Mouse (Mus musculus) cortical plate, adult 2 months (tissue): ENCODE data around the gene Aff3. TPM values are rescaled to one million over a fixed set of nuclear protein-coding genes. Genes with fewer than 3 reads are reported as not detected.
"Not testable (repeated sequence)": the region's sequence is repeated elsewhere in the genome, so short reads cannot be mapped to it uniquely, and the experiment has no call there.

Experiments
- H3K27ac ChIP-seq: fragments of 200-500 bp; 2 replicates; pipeline ENCODE4 v1.5.1; 2012; ENCODE audit warnings: low read length, control low read depth, inconsistent platforms; ENCODE audit not compliant: insufficient read depth
- H3K4me1 ChIP-seq: fragments of 200-500 bp; 2 replicates; pipeline ENCODE4 v1.6.1; 2011; ENCODE audit warnings: low read length; ENCODE audit not compliant: control insufficient read depth, insufficient read depth
- H3K4me3 ChIP-seq: fragments of 200-500 bp; 2 replicates; pipeline ENCODE4 v1.5.1; 2011; ENCODE audit warnings: mild to moderate bottlenecking, low read length, control low read depth; ENCODE audit not compliant: insufficient read depth
- CTCF ChIP-seq: fragments of 200-500 bp; IDR thresholded peaks from 2 replicates; pipeline ENCODE4 v1.5.1; 2011; ENCODE audit warnings: mild to moderate bottlenecking, control low read depth, low read length; ENCODE audit not compliant: insufficient read depth; ENCODE audit errors: extremely low read depth
- POLR2A ChIP-seq: fragments of 200-500 bp; IDR thresholded peaks from 2 replicates; pipeline ENCODE4 v1.6.1; 2011; ENCODE audit warnings: mild to moderate bottlenecking, low read length, control low read depth; ENCODE audit not compliant: insufficient read depth; ENCODE audit errors: extremely low read depth
- polyA plus RNA-seq: library from polyadenylated mRNA; depleted of rRNA; stranded (reverse); fragments of >200 nt; gene quantifications from 2 replicates; pipeline ENCODE4 v1.2.3, GENCODE M21; 2012

Aff3 gene
- polyA plus RNA-seq, 1 experiment, result 24.1 TPM

DNA sequence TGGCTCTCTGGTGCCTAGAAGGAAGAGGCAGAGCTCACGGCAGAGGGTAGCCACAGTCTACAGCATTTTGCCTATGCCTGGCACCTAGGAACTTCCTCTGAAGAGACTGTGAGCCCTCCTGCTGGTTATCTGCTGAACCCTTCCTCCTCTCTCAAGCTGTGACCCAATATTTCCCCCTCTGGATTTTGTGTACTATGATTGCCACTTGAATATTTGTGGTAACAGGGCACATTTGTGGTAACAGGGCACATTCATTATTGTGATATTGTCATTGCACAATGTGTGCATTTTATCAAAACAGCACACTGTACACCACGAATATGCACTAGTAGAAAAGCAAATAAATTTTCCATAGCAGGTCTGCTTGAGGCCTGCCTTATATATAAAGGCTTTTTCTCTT lies 223.0 kb downstream of the Aff3 start:
- Histone ChIP-seq H3K27ac (no peak overlapping the region), H3K4me1 (peaks cover 4% of the 10 kb centered on the region), H3K4me3 (no peak overlapping the region)
- TF ChIP-seq POLR2A (no peak), CTCF (no peak)

DNA sequence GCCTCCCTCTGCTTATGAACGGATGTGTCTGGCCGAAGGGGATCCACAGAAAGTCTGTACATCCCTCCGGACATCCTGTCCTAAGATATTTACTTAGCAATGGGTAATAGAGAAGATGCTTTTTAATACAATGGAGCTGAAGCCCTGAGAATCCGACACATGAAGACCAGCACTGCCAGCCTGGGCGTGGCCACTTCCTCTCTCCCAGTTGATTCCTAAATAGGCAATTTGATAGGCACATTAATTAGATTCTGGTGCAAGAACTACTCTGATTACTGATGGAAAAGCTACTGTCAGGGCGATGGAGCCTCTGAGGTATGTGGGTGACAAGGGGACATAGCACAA lies 224.3 kb downstream of the Aff3 start:
- TF ChIP-seq POLR2A (no peak), CTCF (no peak)
- H3K4me1 ChIP-seq, result peaks cover 4% of the 10 kb centered on the region
- H3K27ac ChIP-seq, result no peak overlapping the region

GRCm38 (mm10) chr1:38439751-38440470 lies 224.8 kb downstream of the Aff3 start:
- H3K4me1 ChIP-seq, result peaks cover 4% of the 10 kb centered on the region
- no peak for TF ChIP-seq CTCF
- no peak for TF ChIP-seq POLR2A
- H3K4me3 ChIP-seq, result no peak overlapping the region
- no peak overlapping the region for H3K27ac ChIP-seq

More for the DNA sequence above, 224.3 kb downstream of the Aff3 start:
- H3K4me3 ChIP-seq, result no peak overlapping the region

DNA sequence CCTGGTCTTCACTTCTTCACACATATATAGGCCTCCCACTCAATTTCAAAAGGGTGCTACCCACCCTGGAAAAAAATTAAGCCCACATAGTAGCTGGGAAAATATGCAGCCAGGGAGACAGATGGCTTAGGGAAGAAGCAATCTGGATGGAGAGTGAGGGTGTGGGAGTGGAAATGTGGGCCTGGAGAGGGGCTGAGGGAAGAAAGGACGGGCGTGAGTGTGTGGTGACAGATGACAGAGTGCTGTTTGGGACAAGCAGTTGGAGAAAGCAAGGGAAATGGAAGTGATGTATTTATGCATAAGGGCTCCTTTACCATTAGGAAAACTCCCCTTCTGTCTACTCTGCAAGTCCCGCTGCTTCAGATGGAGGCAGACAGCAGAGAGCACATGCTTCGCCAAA lies 226.3 kb downstream of the Aff3 start:
- no peak for TF ChIP-seq CTCF
- no peak for TF ChIP-seq POLR2A
- Histone ChIP-seq H3K4me3 (no peak overlapping the region), H3K27ac (no peak overlapping the region), H3K4me1 (peaks cover 4% of the 10 kb centered on the region)

DNA sequence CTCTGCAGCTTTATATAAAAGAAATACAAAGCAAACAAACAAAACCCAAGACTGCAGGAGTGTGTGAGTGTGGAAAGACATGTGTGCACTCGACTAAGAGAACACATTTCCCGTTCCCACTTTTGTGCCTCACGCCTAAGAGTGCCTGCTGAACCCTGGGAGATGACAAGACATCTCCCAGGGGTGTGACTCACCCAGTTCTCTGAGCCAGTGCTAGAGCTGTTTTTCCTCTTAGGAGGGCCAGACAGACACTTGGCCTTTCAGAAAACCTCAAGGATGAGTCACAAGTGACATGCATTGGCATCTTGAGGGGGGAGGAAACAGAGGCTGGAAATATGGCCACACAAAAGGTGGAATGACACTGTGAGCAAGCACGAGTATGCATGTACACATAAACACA lies 227.1 kb downstream of the Aff3 start:
- TF ChIP-seq POLR2A, result no peak
- no peak for TF ChIP-seq CTCF

DNA sequence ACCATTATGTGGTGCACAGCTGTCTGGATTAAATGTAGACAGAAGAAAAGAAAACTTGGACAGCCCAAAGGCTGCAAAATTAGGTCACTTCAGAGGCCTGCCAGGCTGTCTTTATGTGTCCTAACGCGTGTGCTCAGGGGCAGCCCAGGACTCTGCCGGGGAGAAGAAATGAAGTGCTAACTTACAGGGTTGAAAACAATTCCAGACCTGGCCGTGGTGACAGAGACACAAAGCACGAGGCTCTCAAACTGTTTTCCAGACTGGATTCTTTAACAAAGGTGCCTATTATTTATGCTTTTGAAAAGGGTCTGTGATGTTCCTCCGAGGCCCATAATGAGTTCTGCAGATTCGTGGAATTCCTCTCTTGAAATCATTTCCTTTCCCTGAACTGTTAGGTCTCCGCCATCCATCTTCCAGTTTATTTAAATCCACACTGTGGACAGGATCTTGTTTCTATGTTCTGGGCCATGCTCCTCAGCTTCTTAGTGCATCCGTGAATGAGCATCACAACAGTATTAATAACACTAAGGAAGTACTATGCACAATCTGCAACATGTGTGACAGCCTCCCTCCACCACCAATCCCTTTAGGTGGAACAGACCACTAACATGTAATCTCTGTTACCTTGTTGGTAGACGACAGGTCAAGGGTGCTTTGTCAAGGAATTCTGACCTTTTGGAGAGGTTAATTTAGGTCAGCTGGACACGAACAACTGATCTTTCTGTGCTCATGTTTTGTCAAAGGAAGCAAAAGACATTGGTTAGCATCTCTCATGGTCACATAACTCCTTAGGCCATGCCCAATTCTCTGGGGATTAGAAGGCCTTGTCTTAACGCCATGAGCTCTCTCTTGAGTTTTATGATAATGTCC lies 228.0 kb downstream of the Aff3 start:
- H3K4me1 ChIP-seq, result peaks cover 4% of the 10 kb centered on the region
- no peak overlapping the region for H3K4me3 ChIP-seq
- no peak for TF ChIP-seq POLR2A
- TF ChIP-seq CTCF, result no peak
- no peak overlapping the region for H3K27ac ChIP-seq

More for the DNA sequence above, 227.1 kb downstream of the Aff3 start:
- peaks cover 4% of the 10 kb centered on the region for H3K4me1 ChIP-seq
- no peak overlapping the region for H3K27ac ChIP-seq
- no peak overlapping the region for H3K4me3 ChIP-seq

DNA sequence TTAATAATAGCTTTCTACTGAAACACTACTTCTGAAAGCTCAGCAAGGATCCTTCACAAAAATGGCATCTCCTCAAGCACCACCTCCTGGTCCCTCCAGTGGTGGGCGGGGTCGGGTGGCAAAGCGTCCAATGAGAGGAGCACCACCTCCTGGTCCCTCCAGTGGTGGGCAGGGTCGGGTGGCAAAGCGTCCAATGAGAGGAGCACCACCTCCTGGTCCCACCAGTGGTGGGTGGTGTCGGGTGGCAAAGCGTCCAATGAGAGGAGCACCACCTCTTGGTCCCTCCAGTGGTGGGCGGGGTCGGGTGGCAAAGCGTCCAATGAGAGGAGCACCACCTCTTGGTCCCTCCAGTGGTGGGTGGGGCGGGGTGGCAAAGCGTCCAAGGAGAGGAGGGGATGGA lies 234.4 kb downstream of the Aff3 start:
- not testable (repeated sequence) for H3K4me3 ChIP-seq, H3K4me1 ChIP-seq, H3K27ac ChIP-seq

DNA sequence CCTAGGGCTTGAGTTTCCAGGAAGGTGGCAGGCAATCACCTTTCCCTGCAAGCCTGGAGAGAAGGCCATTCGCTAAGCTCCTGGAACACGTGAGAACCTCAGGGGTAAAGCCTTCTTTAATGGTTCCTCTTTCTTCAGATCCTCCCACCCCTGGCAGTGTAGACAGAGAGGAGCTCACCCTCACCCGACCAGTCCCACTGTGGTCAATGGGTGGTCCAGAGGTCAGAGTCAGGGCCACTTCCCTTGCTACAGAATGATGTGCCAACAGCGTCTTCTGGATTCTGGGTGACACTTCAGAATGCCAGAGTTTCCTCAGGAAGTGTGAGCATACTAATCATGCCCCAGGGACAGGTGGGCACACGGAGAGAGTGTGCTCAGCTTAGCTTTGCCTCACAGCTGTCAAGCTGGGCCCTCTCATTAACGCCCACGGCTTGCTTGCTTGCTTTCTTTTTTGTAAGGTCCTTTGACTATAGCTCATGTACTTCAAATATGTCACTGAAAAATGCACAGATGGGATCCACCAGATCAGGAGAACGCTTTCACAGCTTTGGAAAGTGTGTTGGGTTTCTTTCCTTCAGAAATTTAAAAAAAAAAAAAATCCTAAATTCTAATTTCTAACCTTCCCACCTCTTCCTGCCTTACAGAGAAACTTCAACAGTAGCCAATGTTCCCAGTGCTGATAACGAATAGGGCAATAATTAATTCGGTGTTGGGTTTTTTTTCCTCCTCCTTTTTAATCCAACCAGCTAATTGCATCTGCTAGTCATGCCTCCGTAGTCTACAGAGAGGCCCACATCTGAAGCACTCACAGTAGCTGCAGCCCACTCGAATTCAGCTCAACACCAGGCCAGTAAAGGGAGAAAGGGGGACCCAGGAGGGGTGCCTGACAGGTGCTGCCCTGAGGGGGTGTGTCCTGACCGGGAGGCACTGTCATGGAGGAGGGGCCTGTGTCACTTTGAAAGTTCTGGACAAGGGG lies 235.8 kb downstream of the Aff3 start:
- H3K27ac ChIP-seq, result no peak overlapping the region
- TF ChIP-seq POLR2A (no peak), CTCF (no peak)
- no peak overlapping the region for H3K4me3 ChIP-seq
- H3K4me1 ChIP-seq, result peaks cover 3% of the 10 kb centered on the region

- H3K4me1 ChIP-seq, result peaks cover 1% of the 10 kb centered on the region; the same call in 1 of the 2 replicates
- TF ChIP-seq POLR2A, result no peak
- no peak for TF ChIP-seq CTCF
- no peak overlapping the region for H3K27ac ChIP-seq
- H3K4me3 ChIP-seq, result no peak overlapping the region
These were observed 241.8 kb downstream of the Aff3 start for GRCm38 (mm10) chr1:38422921-38423320.
